7 mouse cellular contexts compared by ENCODE assay signal in the genomic region with DNA sequence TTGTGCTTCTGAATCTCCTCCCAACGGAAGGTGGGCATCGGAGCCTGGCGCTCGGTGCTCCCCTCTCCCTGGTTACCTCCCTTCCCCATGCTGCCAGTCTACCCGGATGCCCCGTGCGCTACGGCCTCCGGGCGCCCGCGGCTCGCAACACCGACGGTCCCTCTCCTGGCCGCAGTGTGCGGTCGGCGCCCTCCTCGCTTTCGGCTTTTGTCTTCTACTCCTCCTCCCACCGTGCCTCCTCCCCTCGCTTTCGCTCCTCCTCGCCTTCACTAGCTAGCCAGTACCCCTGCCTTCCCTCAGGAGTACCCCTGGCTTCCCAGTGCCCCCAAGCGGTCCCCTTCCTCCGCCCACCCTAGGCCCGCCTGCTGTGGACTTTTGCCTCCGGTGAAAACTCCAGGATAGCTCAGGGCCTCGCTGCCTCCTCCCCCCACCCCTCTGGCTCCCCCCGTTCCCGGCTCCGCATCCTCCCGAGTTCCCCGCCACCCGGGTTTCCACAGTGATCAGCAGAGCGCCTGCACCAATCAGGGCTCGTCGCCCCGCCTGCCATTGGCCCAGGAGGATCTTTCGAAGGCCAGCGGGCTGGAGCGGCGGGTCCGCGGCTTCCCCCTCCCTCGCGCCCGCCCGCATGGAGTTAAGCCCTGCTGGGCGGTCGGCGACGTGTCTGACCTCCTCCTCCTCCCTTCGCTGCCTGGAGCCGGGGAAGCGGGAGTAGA. TPM values are rescaled to one million over a fixed set of nuclear protein-coding genes. Genes with fewer than 3 reads are reported as not detected.
DNase-seq lines count a peak whose midpoint lies in the region; ATAC-seq and TF ChIP-seq lines count a peak whose summit lies in the region.

A gene (minus strand): TSS at position 406 of the 713 bp plus-strand sequence.

- H3K9ac ChIP-seq in embryonic facial prominence, embryonic 14.5 days (ENCODE audit: low read depth, low read length) = peak within 1 kb of the TSS; percentile 72
- peak within 1 kb of the TSS; percentile 85 for H3K9ac ChIP-seq in kidney, embryonic 14.5 days (ENCODE audit: low read depth, low read length)
- peak within 1 kb of the TSS; percentile 73 for H3K9ac ChIP-seq in limb, embryonic 14.5 days (ENCODE audit: low read depth, low read length, severe bottlenecking)
- H3K9ac ChIP-seq in midbrain, embryonic 16.5 days (ENCODE audit: low read depth, low read length) = peak within 1 kb of the TSS; percentile 78

- peak within 1 kb of the TSS; percentile 77 for H3K4me3 ChIP-seq in bone marrow, adult 2 months (replicated peaks; ENCODE audit: control insufficient read depth, low read depth, low read length)
- peak within 1 kb of the TSS; percentile 75 for H3K4me3 ChIP-seq in embryonic facial prominence, embryonic 14.5 days (ENCODE audit: low read depth, low read length)
- peak within 1 kb of the TSS; percentile 80 for H3K4me3 ChIP-seq in kidney, embryonic 14.5 days (ENCODE audit: low read length)
- H3K4me3 ChIP-seq in limb, embryonic 14.5 days (replicated peaks; ENCODE audit: low read length) = peak within 1 kb of the TSS; percentile 72
- peak within 1 kb of the TSS; percentile 67 for H3K4me3 ChIP-seq in midbrain, embryonic 16.5 days (ENCODE audit: low read depth, low read length)

- 0 out of 2 replicates have a peak, but pooled peaks have one; percentile 4 for TF ChIP-seq CTCF in bone marrow, adult 2 months (IDR thresholded peaks at IDR 0.05; ENCODE audit: control insufficient read depth, insufficient read depth, low read length)

- 0 out of 2 replicates have a peak, but pooled peaks cover 2% of the 10 kb centered on the region for H3K36me3 ChIP-seq in embryonic facial prominence, embryonic 14.5 days (ENCODE audit: control insufficient read depth, insufficient read depth, low read length)
- H3K36me3 ChIP-seq in kidney, embryonic 14.5 days (ENCODE audit: control insufficient read depth, insufficient read depth, low read length) = peaks cover 7% of the 10 kb centered on the region
- peaks cover 3% of the 10 kb centered on the region for H3K36me3 ChIP-seq in limb, embryonic 14.5 days (ENCODE audit: control insufficient read depth, insufficient read depth, low read length)
- no peaks in the 10 kb centered on the region for H3K36me3 ChIP-seq in midbrain, embryonic 16.5 days (ENCODE audit: control insufficient read depth, insufficient read depth, low read length)

- H3K4me2 ChIP-seq in embryonic facial prominence, embryonic 14.5 days (ENCODE audit: low read depth, low read length) = peak within 1 kb of the TSS; percentile 77
- peak within 1 kb of the TSS; percentile 57 for H3K4me2 ChIP-seq in kidney, embryonic 14.5 days (replicated peaks; ENCODE audit: low read depth, low read length)
- H3K4me2 ChIP-seq in limb, embryonic 14.5 days (replicated peaks; ENCODE audit: low read depth, low read length, severe bottlenecking) = peak within 1 kb of the TSS; percentile 72
- H3K4me2 ChIP-seq in midbrain, embryonic 16.5 days (ENCODE audit: low read length) = peak within 1 kb of the TSS; percentile 94

- DNase-seq in embryonic facial prominence, embryonic 14.5 days (ENCODE audit: low spot score) = peak; percentile 97
- peak; percentile 75 for DNase-seq in heart, adult 8-10 months (ENCODE audit: low spot score)
- peak; percentile 93 for DNase-seq in limb, embryonic 14.5 days (ENCODE audit: low spot score)
- DNase-seq in spleen, postnatal 4 days (ENCODE audit: low spot score in 2 of 2) = peak; percentile 76 to 86

- H3K27ac ChIP-seq in bone marrow, adult 2 months (ENCODE audit: control insufficient read depth, insufficient read depth, low read depth, low read length, poor library complexity) = peak within 1 kb of the TSS; percentile 28; the same call in 1 of the 2 replicates
- peak within 1 kb of the TSS; percentile 89 for H3K27ac ChIP-seq in embryonic facial prominence, embryonic 14.5 days (replicated peaks; ENCODE audit: low read depth, low read length)
- H3K27ac ChIP-seq in kidney, embryonic 14.5 days (ENCODE audit: low read depth, low read length) = peak within 1 kb of the TSS; percentile 92
- H3K27ac ChIP-seq in limb, embryonic 14.5 days (replicated peaks; ENCODE audit: low read depth, low read length) = peak within 1 kb of the TSS; percentile 84
- peak within 1 kb of the TSS; percentile 97 for H3K27ac ChIP-seq in midbrain, embryonic 16.5 days (ENCODE audit: low read length)

- peak; percentile 96 for ATAC-seq in embryonic facial prominence, embryonic 14.5 days (ENCODE audit: low read depth)
- peak; percentile 96 for ATAC-seq in kidney, embryonic 14.5 days (ENCODE audit: low FRiP score, low TSS enrichment)
- ATAC-seq in limb, embryonic 14.5 days (ENCODE audit: low FRiP score, low read depth) = peak; percentile 94
- peak; percentile 95 for ATAC-seq in midbrain, embryonic 16.5 days

- WGBS in bone marrow, adult 2 months = 1% methylated on average over 57 of the region's 57 CpGs
- under 1% methylated on average over 46 of the region's 57 CpGs for WGBS in embryonic facial prominence, embryonic 14.5 days
- 0% methylated on average over 44 of the region's 57 CpGs for WGBS in kidney, embryonic 14.5 days
- under 1% methylated on average over 35 of the region's 57 CpGs for WGBS in limb, embryonic 14.5 days
- under 1% methylated on average over 49 of the region's 57 CpGs for WGBS in midbrain, embryonic 16.5 days

- no peaks in the 10 kb centered on the region for H3K9me3 ChIP-seq in embryonic facial prominence, embryonic 14.5 days (ENCODE audit: control insufficient read depth, low read length)
- no peaks in the 10 kb centered on the region for H3K9me3 ChIP-seq in kidney, embryonic 14.5 days (ENCODE audit: control insufficient read depth, low read length)
- no peaks in the 10 kb centered on the region for H3K9me3 ChIP-seq in limb, embryonic 14.5 days (ENCODE audit: control insufficient read depth, low read length)
- H3K9me3 ChIP-seq in midbrain, embryonic 16.5 days (replicated peaks; ENCODE audit: control insufficient read depth, low read length, poor library complexity, severe bottlenecking) = no peaks in the 10 kb centered on the region

- no peaks in the 10 kb centered on the region; the same call in 1 of the 2 replicates for H3K4me1 ChIP-seq in bone marrow, adult 2 months (ENCODE audit: control insufficient read depth, insufficient read depth, low read length)
- peaks cover 25% of the 10 kb centered on the region for H3K4me1 ChIP-seq in embryonic facial prominence, embryonic 14.5 days (ENCODE audit: control insufficient read depth, insufficient read depth, low read length)
- peaks cover 15% of the 10 kb centered on the region for H3K4me1 ChIP-seq in kidney, embryonic 14.5 days (ENCODE audit: control insufficient read depth, insufficient read depth, low read length)
- H3K4me1 ChIP-seq in limb, embryonic 14.5 days (ENCODE audit: control insufficient read depth, insufficient read depth, low read length) = peaks cover 18% of the 10 kb centered on the region
- H3K4me1 ChIP-seq in midbrain, embryonic 16.5 days (ENCODE audit: control insufficient read depth, insufficient read depth, low read length) = peaks cover 39% of the 10 kb centered on the region

- peak; percentile 62; the same call in 1 of the 2 replicates for TF ChIP-seq POLR2A in bone marrow, adult 2 months (IDR thresholded peaks at IDR 0.05; ENCODE audit: borderline replicate concordance, control insufficient read depth, low read depth, low read length)
- TF ChIP-seq POLR2A in limb, embryonic 14.5 days (IDR thresholded peaks at IDR 0.05; ENCODE audit: borderline replicate concordance, extremely low read depth, insufficient read depth, insufficient read length) = peak; percentile 74; the same call in 1 of the 2 replicates

- H3K27me3 ChIP-seq in embryonic facial prominence, embryonic 14.5 days (replicated peaks; ENCODE audit: control insufficient read depth, insufficient read depth, low read length) = no peaks in the 10 kb centered on the region
- H3K27me3 ChIP-seq in kidney, embryonic 14.5 days (ENCODE audit: control insufficient read depth, insufficient read depth, low read length) = no peaks in the 10 kb centered on the region
- H3K27me3 ChIP-seq in limb, embryonic 14.5 days (ENCODE audit: control insufficient read depth, insufficient read depth, low read length) = no peaks in the 10 kb centered on the region
- H3K27me3 ChIP-seq in midbrain, embryonic 16.5 days (ENCODE audit: control insufficient read depth, insufficient read depth, low read depth, low read length) = no peaks in the 10 kb centered on the region

RNA-seq across cellular contexts. Expression of the gene that starts here (rescaled TPM):
- 10.1 and 17.5 TPM in 2 replicates for polyA plus RNA-seq in bone marrow, adult 2 months (2011; ENCODE audit: insufficient read depth, insufficient read length, low replicate concordance, missing spikeins)
- polyA plus RNA-seq in embryonic facial prominence, embryonic 14.5 days (2014; fragmentation: Nextera tagmentation; extraction: Ambion mirVana) = 23.4 and 28.4 TPM in 2 replicates
- total RNA-seq in heart, adult 8-10 months (2022) = 1 to 10 TPM; 4.6 to 6.0 (median 5.1) TPM
- polyA plus RNA-seq in kidney, embryonic 14.5 days (2014; fragmentation: Nextera tagmentation; extraction: Ambion mirVana) = 28.3 and 42.4 TPM in 2 replicates
- polyA plus RNA-seq in limb, embryonic 14.5 days (2012; rRNA removed) = 80.3 and 99.0 TPM in 2 replicates
- 26.4 and 30.9 TPM in 2 replicates for polyA plus RNA-seq in limb, embryonic 14.5 days (2014; fragmentation: Nextera tagmentation; extraction: Ambion mirVana)
- polyA plus RNA-seq in midbrain, embryonic 16.5 days (2015; fragmentation: Nextera tagmentation; extraction: Ambion mirVana) = 215 and 256 TPM in 2 replicates

Comparison
In these comparisons a context has a peak if more than half of its experiments do, and no peak if none do; other contexts are left out.
1. Peak in every context shown above with its lines: DNase-seq, ATAC-seq, H3K4me3 ChIP-seq and H3K27ac ChIP-seq.
2. H3K27ac ChIP-seq: peak in every context shown above with its lines; median percentile 97 in midbrain, embryonic 16.5 days; 92 in kidney, embryonic 14.5 days; 89 in embryonic facial prominence, embryonic 14.5 days; 84 in limb, embryonic 14.5 days; 28 in bone marrow, adult 2 months.